Mouse (Mus musculus) lung, adult 2 months (tissue): ENCODE measurements around the gene Clptm1l.

Experiments used
- CTCF ChIP-seq: fragments of 200-500 bp; IDR thresholded peaks from 2 replicates; pipeline ENCODE4 v1.5.1; 2011; ENCODE audit warnings: mild to moderate bottlenecking, low read length, control low read depth; ENCODE audit not compliant: insufficient read depth
- POLR2A ChIP-seq: fragments of 200-500 bp; IDR thresholded peaks from 2 replicates; pipeline ENCODE4 v1.6.1; 2011; ENCODE audit warnings: low read depth, mild to moderate bottlenecking, control low read depth, low read length, borderline replicate concordance; ENCODE audit errors: extremely low read depth

GRCm38 (mm10) chr13:73653266-73653665 lies 49.5 kb downstream of the Clptm1l start:
- TF ChIP-seq CTCF (no peak), POLR2A (no peak)
